Mouse (Mus musculus) brain, adult 2 months (tissue): ENCODE measurements around the gene Kansl1l.
A peak's percentile ranks its signal among the peaks of the same experiment; 100 is the strongest.

Source experiments
- DNase-seq: peaks from one replicate; pipeline ENCODE4 v3.0.0; 2011; ENCODE audit warnings: low read depth, low spot score

The Kansl1l gene

DNA sequence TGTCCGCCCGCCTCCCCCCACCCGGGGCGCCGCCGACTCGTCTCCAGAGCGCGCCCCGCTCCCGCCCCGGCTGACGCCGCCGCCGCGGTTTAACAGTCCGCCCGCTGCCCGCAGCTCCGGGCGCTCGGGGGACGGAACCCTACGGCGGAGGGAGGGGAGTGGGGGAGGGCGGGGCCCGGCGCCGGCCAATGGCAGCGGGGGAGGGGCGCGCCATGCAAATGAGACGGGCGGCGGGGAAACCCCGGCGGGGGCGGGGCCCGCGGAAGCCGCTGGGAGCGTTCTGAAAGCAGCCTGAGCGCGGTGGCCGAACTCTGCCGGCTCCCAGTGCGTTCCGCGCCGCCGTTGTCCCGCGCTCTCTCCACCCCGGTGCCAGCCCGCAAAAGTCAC is at the start of gene Kansl1l:
TSS of gene Kansl1l (minus strand) at position 110 of the 387 bp plus-strand sequence.
- peak; percentile 96 for DNase-seq

- DNase-seq, result no peak
These were observed 48.3 kb upstream of the Kansl1l start for GRCm38 (mm10) chr1:66865633-66866032.

GRCm38 (mm10) chr1:66863741-66864495 is 46.6 kb upstream of the Kansl1l start:
- no peak for DNase-seq

- DNase-seq, result peak; percentile 68
These were observed 45.5 kb upstream of the Kansl1l start, which contains the start of gene Acadl for GRCm38 (mm10) chr1:66862712-66863511. Gene Acadl (minus strand): TSS chr1:66863277.

- no peak for DNase-seq
These were observed 44.7 kb upstream of the Kansl1l start for GRCm38 (mm10) chr1:66861764-66862672.

DNA sequence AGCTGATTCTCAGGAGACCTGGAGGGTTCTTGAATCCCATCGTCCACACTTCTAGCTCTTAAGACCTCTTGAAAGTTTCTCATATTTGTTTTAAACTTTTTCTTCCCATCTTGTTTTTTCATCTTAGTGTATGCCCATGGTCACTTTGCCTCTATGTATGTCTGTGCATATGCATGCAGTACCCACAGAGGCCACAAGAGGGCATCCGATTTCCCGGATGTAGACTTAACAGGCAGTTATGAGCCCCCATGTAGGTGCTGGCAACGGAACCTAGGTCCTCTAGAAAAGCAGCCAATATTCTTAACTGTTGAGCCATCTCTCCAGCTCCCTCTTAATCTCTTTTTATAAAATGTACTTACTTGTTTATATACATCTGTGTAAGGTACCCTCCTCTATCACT is 30.1 kb upstream of the Kansl1l start:
- DNase-seq, result no peak

DNA sequence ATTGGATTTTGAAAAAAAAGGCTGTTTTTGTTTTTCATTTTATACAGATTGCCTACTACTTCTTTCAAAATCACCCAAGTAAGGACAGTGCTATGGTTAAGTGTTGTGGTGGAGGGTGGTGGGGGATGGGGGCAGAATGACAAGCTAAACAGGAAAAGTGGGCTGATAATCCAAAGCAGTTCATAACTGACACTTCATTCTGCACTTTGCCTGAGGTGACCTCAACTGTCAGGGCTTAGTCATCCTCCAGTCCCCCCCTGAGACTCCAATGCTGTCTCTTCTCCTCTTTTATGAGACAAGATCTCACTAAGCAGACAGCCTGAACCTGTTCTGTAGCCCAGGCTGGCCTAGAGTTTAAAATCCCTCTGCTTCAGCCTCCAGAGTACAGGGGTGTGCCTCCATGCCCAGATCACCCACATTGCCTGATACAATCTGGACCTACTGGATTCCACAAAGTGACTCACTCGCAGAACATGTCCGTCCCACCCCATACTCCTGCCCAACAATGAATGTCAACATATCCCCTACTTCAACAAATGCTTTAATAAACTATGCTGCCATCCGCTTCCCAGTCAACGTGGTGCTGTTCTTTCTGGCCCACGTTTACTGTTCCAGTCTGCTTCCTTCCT is 28.4 kb upstream of the Kansl1l start:
- DNase-seq, result no peak

DNA sequence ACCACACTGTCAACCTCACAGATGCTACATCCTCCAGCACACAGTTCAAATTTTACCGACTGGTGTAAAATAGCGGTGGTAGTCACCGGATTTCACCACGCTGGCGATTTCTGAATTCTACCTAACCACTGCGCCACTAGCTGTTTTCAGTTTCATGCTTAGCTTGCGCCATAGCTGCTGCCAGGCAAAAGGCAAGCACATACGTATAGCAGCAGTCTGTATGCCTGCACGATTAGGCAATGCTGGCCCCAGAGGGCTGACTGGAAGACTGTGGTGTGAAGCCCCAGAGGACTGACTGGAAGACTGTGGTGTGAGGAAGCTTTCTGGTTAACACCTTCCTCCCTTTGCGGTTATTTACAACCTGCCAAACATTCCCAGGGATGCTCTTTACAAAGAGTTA is 24.6 kb upstream of the Kansl1l start:
- DNase-seq, result no peak

- DNase-seq, result no peak
These were observed 24.1 kb upstream of the Kansl1l start for GRCm38 (mm10) chr1:66841510-66841909.

DNA sequence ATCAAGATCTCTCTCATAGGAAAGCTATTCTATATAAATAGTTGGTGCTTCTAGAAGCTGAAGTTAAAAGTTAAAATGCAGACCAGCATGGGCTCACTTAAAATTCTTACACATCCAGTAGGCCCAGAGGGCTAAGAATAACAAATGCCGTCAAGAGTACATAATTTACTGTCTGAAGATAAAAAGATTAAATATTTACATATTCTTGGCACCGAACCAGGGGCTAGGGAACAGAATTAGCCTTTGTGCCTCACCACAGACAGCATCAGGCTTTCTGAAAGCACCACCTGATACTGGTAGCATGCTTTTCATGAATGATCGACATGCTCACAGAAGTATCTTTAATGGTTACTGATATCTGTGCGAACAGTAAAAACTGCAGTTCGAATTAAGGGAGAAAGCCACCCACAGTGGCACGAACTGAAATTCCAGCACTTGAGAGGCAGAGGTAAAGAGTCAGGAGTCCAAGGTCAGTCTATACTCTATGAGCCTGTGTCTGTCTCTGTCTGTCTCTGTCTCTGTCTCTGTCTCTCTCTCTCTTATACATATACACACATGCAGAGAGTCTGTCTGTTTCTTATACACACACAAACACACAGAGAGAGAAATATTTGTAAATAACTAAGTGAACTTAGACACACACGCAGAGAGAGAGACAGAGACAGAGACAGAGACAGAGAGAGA is 22.5 kb upstream of the Kansl1l start:
- no peak for DNase-seq

DNA sequence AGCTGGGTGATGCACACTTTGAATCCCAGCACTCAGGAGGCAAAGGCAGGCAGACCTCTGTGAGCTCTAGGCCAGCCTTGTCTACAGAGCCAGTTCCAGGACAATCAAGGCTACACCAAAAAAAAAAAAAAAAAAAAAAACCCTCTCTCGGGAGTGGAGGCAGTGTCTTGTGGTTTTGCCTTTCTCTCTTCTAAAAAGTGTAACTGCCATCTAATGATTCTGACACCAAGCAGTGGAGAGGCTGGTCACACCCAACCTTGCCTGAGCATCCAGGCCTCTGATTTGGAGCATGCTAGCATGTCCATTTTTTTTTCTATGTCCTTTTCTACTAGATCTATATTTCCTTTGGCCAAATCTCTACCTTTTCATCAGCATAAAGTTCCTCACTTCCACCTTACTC is 21.8 kb upstream of the Kansl1l start:
- no peak for DNase-seq

- peak; percentile 86 for DNase-seq
These were observed 21.1 kb upstream of the Kansl1l start for GRCm38 (mm10) chr1:66838184-66839042.

DNA sequence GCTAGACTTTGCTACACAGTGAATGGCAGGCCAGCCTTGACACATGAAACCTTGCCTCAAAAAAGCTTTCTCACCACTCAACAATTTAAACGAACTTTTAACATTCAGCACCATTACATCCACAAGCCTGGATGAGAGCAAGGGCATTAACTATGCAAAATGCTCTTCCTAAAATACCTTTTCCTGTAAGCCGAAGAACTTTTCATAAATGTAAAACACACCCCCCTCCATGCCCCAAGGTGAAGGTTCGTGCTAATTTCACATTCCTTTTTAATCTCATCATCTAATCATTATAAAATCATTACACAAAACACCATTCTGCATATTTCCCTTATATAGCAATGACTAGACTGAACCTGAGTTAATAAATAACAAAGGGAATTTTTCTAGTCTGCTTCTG is 19.8 kb upstream of the Kansl1l start:
- DNase-seq, result no peak

DNA sequence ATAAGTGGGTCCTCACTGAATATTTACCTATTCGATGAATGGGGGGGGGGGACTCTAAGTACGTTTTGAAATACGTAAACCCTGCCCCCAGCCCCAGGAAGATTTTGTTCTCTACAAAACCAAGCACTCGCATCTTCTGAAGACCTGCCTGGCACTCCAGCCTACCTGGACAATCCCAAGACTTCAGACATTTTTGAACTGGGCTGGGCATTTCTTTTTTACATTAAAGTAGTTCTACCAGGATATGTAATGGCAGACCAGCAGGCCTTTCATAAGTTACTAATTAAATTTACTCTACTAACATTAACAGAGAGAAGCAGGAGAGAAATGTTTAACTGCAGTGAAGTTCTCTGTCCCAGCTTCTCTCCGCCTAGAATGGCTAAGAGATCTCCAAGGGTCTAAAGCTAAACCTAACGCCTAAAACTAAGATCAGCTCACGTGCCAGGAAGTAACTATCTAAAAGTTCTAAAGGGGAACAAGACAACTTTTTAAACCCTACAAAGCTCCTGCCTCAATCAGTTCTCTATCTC is 15.3 kb upstream of the Kansl1l start:
- DNase-seq, result no peak

DNA sequence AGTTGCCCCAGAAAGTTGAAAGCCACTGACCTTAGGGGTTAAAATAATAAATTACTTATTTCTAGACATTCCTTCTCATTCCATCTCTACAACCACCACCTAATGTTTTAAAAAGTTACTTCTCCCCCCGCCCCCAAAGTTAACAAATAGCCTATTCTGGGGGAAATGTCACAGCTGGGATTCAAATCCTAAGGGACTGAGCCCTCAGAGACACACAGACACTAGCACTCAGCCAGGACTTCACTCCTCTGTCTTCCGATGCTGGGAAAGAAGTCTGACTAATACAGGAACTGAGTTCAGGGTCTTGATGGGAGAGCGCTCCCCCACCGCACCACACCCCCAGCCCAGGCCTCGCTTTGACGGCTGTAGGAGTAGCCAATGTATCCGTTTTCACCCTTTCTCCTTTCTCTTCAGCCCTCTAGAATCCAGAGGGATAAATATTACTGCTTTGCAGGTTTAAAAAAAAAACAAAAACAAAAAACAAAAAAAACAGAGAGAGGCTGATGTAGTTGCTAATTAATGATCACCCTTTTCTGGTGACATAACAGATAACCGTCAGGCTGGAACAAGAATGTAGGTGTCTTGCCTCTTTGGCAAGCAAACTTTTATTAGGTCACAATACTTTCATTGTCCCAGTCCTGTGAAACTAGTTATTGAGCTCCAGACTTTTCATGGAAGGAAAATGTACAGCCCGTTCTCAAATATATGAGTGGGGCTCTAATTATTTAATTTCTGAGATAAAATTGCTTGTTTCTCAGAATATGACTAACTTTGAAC is 14.7 kb upstream of the Kansl1l start:
- no peak for DNase-seq

GRCm38 (mm10) chr1:66829400-66830080 is 12.2 kb upstream of the Kansl1l start:
- DNase-seq, result no peak

DNA sequence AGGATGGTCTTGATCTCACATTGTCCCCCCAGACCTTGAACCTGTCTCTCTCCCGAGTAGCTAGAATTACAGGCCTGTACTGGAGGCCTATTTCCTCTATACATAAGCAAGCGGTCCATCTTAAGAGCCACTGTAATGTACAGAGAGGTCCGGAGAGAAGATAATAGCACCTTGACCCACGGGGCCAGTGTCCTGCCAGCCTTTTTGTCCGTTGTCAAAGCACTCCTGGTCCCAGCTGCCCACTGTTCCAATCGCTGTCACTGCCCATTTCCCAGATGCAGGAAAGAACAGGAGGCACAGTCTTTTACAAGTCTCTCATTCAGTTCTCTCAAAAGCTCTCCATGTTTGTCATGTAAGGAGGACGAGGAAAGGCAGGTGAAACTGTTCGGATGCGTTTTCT is 4.6 kb upstream of the Kansl1l start:
- no peak for DNase-seq

GRCm38 (mm10) chr1:66820241-66820640 is 2.9 kb upstream of the Kansl1l start:
- no peak for DNase-seq
